Mouse (Mus musculus): Measurements from ENCODE around the gene Gcg.

GRCm38 (mm10) chr2:62483550-62483949 is at the start of gene Gcg:
- TF ChIP-seq POLR2A (IDR thresholded peaks at IDR 0.05; ENCODE audit: low read depth, low read length), result no peak
- TF ChIP-seq CTCF (IDR thresholded peaks at IDR 0.05; ENCODE audit: extremely low read depth, insufficient read length, insufficient replicate concordance, low read depth, low read length), result no peak

Measured in small intestine, adult 2 months (tissue).